Mouse (Mus musculus) intestine, embryonic 16.5 days (tissue): ENCODE measurements at regions not wholly inside any gene's neighbourhood (a gene's known extent, or its start where the extent isn't known, plus 50 kb on each side); places are given as distances from the start of the nearest gene placed in this dataset.

Experiments used
- ATAC-seq: fragments of 200-750 bp; cut with Nextera tagmentation; 2 replicates; pipeline ENCODE4 v1.8.0; 2017; ENCODE audit warnings: moderate TSS enrichment, moderate library complexity
- H3K27ac ChIP-seq: fragments of 300-500 bp; sonication (generic); 2 replicates; pipeline ENCODE4 v1.5.1; 2014; ENCODE audit warnings: mild to moderate bottlenecking, low read length
- H3K27me3 ChIP-seq: fragments of 300-500 bp; sonication (generic); replicated peaks from 2 replicates; pipeline ENCODE4 v1.6.1; 2014; ENCODE audit warnings: low read length, control low read depth, mixed read lengths; ENCODE audit not compliant: control insufficient read depth, insufficient read depth
- H3K36me3 ChIP-seq: fragments of 300-500 bp; sonication (generic); 2 replicates; pipeline ENCODE4 v1.6.1; 2014; ENCODE audit warnings: low read length, control low read depth; ENCODE audit not compliant: control insufficient read depth, insufficient read depth
- H3K4me1 ChIP-seq: fragments of 300-500 bp; sonication (generic); 2 replicates; pipeline ENCODE4 v1.6.1; 2014; ENCODE audit warnings: low read length, control low read depth, mixed read lengths; ENCODE audit not compliant: control insufficient read depth, insufficient read depth
- H3K4me2 ChIP-seq: fragments of 300-500 bp; sonication (generic); 2 replicates; pipeline ENCODE4 v1.6.1; 2014; ENCODE audit warnings: low read depth, low read length, control low read depth
- H3K4me3 ChIP-seq: fragments of 300-500 bp; sonication (generic); 2 replicates; pipeline ENCODE4 v1.5.1; 2014; ENCODE audit warnings: mild to moderate bottlenecking, low read length
- H3K9ac ChIP-seq: fragments of 300-500 bp; sonication (generic); 2 replicates; pipeline ENCODE4 v1.6.1; 2014; ENCODE audit warnings: low read depth, low read length
- H3K9me3 ChIP-seq: fragments of 300-500 bp; sonication (generic); 2 replicates; pipeline ENCODE4 v1.6.1; 2016; ENCODE audit warnings: low read length, control low read depth; ENCODE audit not compliant: control insufficient read depth
- WGBS: fragments of 180-500 bp; shearing (Covaris S2); extraction: QIAGEN DNeasy Blood & Tissue Kit; methylation state at CpG from one replicate; pipeline ENCODE4 v1.1.7; 2014; 5-methylcytosine and 5-hydroxymethylcytosine counted together

GRCm38 (mm10) chr4:81582546-81582945, 139.9 kb upstream of the Mpdz start:
- Histone ChIP-seq H3K9me3 (no peaks in the 10 kb centered on the region), H3K36me3 (no peaks in the 10 kb centered on the region), H3K4me2 (no peak overlapping the region), H3K9ac (no peak overlapping the region), H3K4me1 (no peaks in the 10 kb centered on the region), H3K27ac (no peak overlapping the region), H3K27me3 (0 out of 2 replicates have a peak, but pooled peaks cover 4% of the 10 kb centered on the region), H3K4me3 (no peak overlapping the region)
- WGBS = 50% methylated on average over 2 of the region's 2 CpGs
- ATAC-seq = no peak

- Histone ChIP-seq H3K9ac (no peak overlapping the region), H3K4me2 (no peak overlapping the region), H3K4me3 (no peak overlapping the region), H3K27ac (no peak overlapping the region), H3K36me3 (no peaks in the 10 kb centered on the region), H3K27me3 (0 out of 2 replicates have a peak, but pooled peaks cover 4% of the 10 kb centered on the region), H3K9me3 (no peaks in the 10 kb centered on the region), H3K4me1 (no peaks in the 10 kb centered on the region)
- no peak for ATAC-seq
- 71% methylated on average over 8 of the region's 8 CpGs for WGBS
Observed at GRCm38 (mm10) chr4:81580553-81580952, 137.9 kb upstream of the Mpdz start.

GRCm38 (mm10) chr4:81579389-81580110, 136.9 kb upstream of the Mpdz start:
- H3K9ac ChIP-seq = no peak overlapping the region
- no peak overlapping the region for H3K4me2 ChIP-seq
- no peaks in the 10 kb centered on the region for H3K9me3 ChIP-seq
- H3K4me3 ChIP-seq = no peak overlapping the region
- WGBS = 73% methylated on average over 8 of the region's 8 CpGs
- no peaks in the 10 kb centered on the region for H3K36me3 ChIP-seq
- 0 out of 2 replicates have a peak, but pooled peaks cover 4% of the 10 kb centered on the region for H3K27me3 ChIP-seq
- ATAC-seq = no peak
- no peaks in the 10 kb centered on the region for H3K4me1 ChIP-seq
- H3K27ac ChIP-seq = no peak overlapping the region

- no peak for ATAC-seq
- 61% methylated on average over 6 of the region's 6 CpGs for WGBS
- Histone ChIP-seq H3K27me3 (0 out of 2 replicates have a peak, but pooled peaks cover 4% of the 10 kb centered on the region), H3K36me3 (no peaks in the 10 kb centered on the region), H3K27ac (no peak overlapping the region), H3K4me2 (no peak overlapping the region), H3K4me3 (no peak overlapping the region), H3K4me1 (no peaks in the 10 kb centered on the region), H3K9me3 (no peaks in the 10 kb centered on the region), H3K9ac (no peak overlapping the region)
Observed at GRCm38 (mm10) chr4:81578981-81579380, 136.4 kb upstream of the Mpdz start.

- H3K9ac ChIP-seq = no peak overlapping the region
- H3K27ac ChIP-seq = no peak overlapping the region
- no peak for ATAC-seq
- H3K9me3 ChIP-seq = no peaks in the 10 kb centered on the region
- H3K4me2 ChIP-seq = no peak overlapping the region
- H3K4me1 ChIP-seq = no peaks in the 10 kb centered on the region
- no peaks in the 10 kb centered on the region for H3K36me3 ChIP-seq
- H3K4me3 ChIP-seq = no peak overlapping the region
- 55% methylated on average over 5 of the region's 5 CpGs for WGBS
- H3K27me3 ChIP-seq = no peaks in the 10 kb centered on the region
Observed at GRCm38 (mm10) chr4:81573771-81574170, 131.2 kb upstream of the Mpdz start.

- Histone ChIP-seq H3K4me1 (peaks cover 3% of the 10 kb centered on the region; the same call in 1 of the 2 replicates), H3K27ac (no peak overlapping the region), H3K9ac (no peak overlapping the region), H3K4me3 (no peak overlapping the region), H3K27me3 (no peaks in the 10 kb centered on the region), H3K4me2 (no peak overlapping the region), H3K9me3 (no peaks in the 10 kb centered on the region), H3K36me3 (no peaks in the 10 kb centered on the region)
- 70% methylated on average over 4 of the region's 4 CpGs for WGBS
- ATAC-seq = no peak
Observed at GRCm38 (mm10) chr4:81570736-81571135, 128.1 kb upstream of the Mpdz start.

GRCm38 (mm10) chr4:81569531-81569930, 126.9 kb upstream of the Mpdz start:
- ATAC-seq = no peak
- Histone ChIP-seq H3K9me3 (no peaks in the 10 kb centered on the region), H3K4me1 (peaks cover 3% of the 10 kb centered on the region; the same call in 1 of the 2 replicates), H3K4me2 (no peak overlapping the region), H3K27ac (no peak overlapping the region), H3K4me3 (no peak overlapping the region), H3K27me3 (no peaks in the 10 kb centered on the region), H3K9ac (no peak overlapping the region), H3K36me3 (no peaks in the 10 kb centered on the region)
- 79% methylated on average over 3 of the region's 3 CpGs for WGBS

- H3K4me1 ChIP-seq = peaks cover 3% of the 10 kb centered on the region; the same call in 1 of the 2 replicates
- H3K9me3 ChIP-seq = no peaks in the 10 kb centered on the region
- ATAC-seq = no peak
- WGBS = 75% methylated on average over 6 of the region's 6 CpGs
- H3K27me3 ChIP-seq = no peaks in the 10 kb centered on the region
- no peak overlapping the region for H3K4me2 ChIP-seq
- no peak overlapping the region for H3K9ac ChIP-seq
- H3K36me3 ChIP-seq = no peaks in the 10 kb centered on the region
- no peak overlapping the region for H3K4me3 ChIP-seq
- no peak overlapping the region for H3K27ac ChIP-seq
Observed at GRCm38 (mm10) chr4:81568404-81568803, 125.8 kb upstream of the Mpdz start.

GRCm38 (mm10) chr4:81567928-81568327, 125.3 kb upstream of the Mpdz start:
- no peak for ATAC-seq
- H3K4me3 ChIP-seq = no peak overlapping the region
- no peak overlapping the region for H3K9ac ChIP-seq
- no peaks in the 10 kb centered on the region for H3K9me3 ChIP-seq
- H3K36me3 ChIP-seq = no peaks in the 10 kb centered on the region
- H3K27ac ChIP-seq = no peak overlapping the region
- H3K27me3 ChIP-seq = no peaks in the 10 kb centered on the region
- H3K4me2 ChIP-seq = no peak overlapping the region
- peaks cover 3% of the 10 kb centered on the region; the same call in 1 of the 2 replicates for H3K4me1 ChIP-seq
- WGBS = 51% methylated on average over 5 of the region's 5 CpGs

GRCm38 (mm10) chr4:81566526-81566925, 123.9 kb upstream of the Mpdz start:
- Histone ChIP-seq H3K9me3 (no peaks in the 10 kb centered on the region), H3K4me1 (peaks cover 3% of the 10 kb centered on the region; the same call in 1 of the 2 replicates), H3K4me3 (no peak overlapping the region), H3K36me3 (no peaks in the 10 kb centered on the region), H3K9ac (no peak overlapping the region), H3K4me2 (no peak overlapping the region), H3K27ac (no peak overlapping the region), H3K27me3 (no peaks in the 10 kb centered on the region)
- no peak for ATAC-seq
- WGBS = 59% methylated on average over 11 of the region's 11 CpGs
